Mouse (Mus musculus) kidney, postnatal 14 days (tissue): ENCODE results near the gene Mpz.
A peak's percentile ranks its signal among the peaks of the same experiment; 100 is the strongest.

Experiments used
- DNase-seq: peaks from one replicate; pipeline ENCODE4 v3.0.0; 2022; ENCODE audit warnings: mixed read lengths

The Mpz gene

GRCm38 (mm10) chr1:171149974-171150760, at the start of gene Mpz, which contains the start of gene Sdhc:
Gene Mpz, plus strand, starts transcription at chr1:171150711.
Gene Sdhc, minus strand, starts transcription at chr1:171150603.
- peak; percentile 96 for DNase-seq

DNA sequence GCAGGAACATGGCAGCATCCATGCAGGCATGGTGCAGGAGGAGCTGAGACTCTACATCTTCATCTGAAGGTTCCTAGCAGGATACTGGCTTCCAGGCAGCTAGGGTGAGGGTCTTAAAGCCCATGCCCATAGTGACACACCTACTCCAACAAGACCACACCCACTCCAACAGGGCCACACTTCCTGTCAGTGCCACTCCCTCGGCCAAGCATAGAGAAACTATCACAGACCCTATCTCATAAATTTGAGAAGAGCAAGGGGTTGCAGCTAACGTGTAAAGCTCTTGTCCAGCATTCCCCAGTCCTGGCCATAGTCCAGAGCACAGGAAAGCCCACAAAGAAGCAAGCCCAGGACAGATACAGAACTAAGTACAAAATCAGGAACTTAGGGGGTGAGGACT, 49.5 kb upstream of the Mpz start:
- DNase-seq, result no peak

DNA sequence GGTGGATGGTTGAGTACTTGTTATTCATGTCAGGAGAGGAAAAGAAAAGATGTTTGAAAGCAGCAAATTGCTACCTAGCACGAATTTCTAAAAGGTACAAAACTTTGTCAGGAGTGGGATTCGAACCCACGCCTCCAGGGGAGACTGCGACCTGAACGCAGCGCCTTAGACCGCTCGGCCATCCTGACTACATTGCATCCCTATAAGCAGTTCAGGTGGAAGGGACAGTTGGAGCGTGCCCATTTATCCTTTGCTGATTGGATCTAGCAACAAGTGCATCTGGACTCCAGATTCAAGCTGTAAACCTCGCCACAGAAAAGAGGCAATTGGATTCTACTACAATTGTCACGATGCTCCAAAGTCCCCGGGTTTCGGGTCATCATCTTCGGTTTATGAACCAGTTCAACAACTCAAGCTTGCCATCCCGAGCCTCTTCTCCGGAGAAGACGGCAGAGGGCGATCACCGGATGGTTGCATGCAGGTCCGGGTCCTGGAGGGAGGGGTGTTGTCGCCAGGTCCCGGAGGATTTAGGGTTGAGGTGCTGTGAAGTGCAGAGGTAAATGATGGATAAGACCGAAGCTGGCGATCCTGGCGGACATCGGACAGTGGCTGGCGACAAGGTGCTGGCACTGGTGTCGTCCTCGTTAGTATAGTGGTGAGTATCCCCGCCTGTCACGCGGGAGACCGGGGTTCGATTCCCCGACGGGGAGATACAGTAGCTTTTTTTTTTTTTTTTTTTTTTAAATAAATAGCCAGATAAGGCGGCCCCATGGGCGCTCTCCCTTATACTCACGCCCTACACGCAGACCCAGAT, 48.6 kb upstream of the Mpz start:
- DNase-seq, result peak; percentile 87

GRCm38 (mm10) chr1:171102547-171103177, 47.8 kb upstream of the Mpz start:
- DNase-seq, result peak; percentile 88

- DNase-seq, result no peak
Measured at GRCm38 (mm10) chr1:171103179-171103840, 47.2 kb upstream of the Mpz start.

- no peak for DNase-seq
Measured at GRCm38 (mm10) chr1:171105226-171105625, 45.3 kb upstream of the Mpz start.

- no peak for DNase-seq
Measured at GRCm38 (mm10) chr1:171109620-171110019, 40.9 kb upstream of the Mpz start.

- no peak for DNase-seq
Measured at GRCm38 (mm10) chr1:171110659-171111019, 39.9 kb upstream of the Mpz start.

DNA sequence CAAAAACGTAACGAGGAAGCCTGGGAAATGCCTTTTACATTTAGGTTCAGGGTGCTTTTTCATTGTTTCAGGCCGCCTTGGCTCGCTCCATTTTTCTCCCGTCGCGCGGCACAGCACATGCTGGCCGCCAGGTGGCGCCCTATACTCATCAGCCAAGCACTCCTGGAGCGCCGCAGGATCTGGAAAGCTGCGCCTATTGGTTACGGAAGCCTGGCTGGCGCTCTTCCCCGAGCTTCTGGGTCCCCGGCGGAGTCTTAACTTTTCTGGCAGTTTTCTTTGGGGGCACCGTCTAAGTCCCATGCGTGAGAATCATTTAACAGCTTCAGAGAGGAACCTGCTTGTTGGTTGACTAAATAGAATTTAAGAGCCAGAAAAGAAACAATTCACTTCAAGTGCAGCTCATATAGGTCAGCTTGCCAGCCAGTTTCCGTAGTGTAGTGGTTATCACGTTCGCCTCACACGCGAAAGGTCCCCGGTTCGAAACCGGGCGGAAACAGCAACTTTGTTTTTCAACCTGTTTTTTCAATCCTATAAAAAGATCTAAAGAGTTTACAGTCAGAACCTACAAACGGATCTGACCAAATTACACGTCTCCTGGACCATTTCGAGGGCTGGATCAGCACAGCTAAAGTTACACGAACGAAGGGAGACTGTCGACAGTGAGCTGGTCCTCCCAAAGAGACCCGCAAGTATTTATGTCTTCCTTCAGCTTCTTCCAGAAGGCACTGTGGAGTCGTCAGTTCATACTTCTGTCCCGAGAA, 39.3 kb upstream of the Mpz start:
- peak; percentile 95 for DNase-seq

- peak; percentile 71 for DNase-seq
Measured at GRCm38 (mm10) chr1:171111781-171112575, 38.5 kb upstream of the Mpz start.

- DNase-seq, result no peak
Measured at GRCm38 (mm10) chr1:171112986-171113385, 37.5 kb upstream of the Mpz start.

- peak; percentile 89 for DNase-seq
Measured at GRCm38 (mm10) chr1:171113873-171114299, 36.6 kb upstream of the Mpz start, which contains the start of gene Cfap126. Gene Cfap126, plus strand, starts transcription at chr1:171113918.

DNA sequence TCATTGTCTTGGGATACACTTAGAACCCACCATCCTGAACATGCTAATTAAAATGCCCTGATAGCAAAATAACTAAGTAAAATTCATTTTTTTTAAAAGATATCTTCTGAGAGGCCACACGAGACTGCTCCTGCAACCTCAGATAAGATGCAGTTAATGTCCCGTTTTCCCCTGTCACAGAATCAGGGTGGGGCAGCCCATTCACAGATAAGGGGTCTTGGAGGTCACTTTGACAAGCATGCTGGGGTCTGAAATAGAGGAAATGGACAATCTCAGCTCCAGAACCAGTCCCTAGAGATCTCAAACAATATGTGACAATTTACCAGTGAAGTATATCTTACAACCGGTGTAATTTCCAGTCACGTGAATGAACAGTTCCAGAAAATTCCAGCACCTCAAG, 34.2 kb upstream of the Mpz start:
- no peak for DNase-seq

DNA sequence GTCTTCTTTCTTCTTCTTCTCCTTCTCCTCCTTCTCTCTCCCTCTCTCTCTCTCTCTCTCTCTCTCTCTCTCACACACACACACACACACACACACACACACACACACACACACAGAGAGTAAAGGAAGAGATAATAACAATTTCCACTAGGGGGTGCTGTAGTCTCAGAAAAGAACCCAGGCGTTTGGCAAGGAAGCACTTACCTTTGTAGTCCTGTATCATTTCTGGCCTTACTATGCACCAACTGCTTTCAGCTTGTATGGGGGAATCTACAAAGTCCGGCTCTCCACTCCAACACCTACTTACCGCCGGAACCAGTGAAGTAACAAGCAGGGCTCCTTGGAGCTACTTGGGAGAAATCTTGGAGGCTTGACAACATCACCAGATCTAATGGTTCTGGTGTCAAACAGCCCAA, 32.2 kb upstream of the Mpz start:
- DNase-seq, result peak; percentile 79

GRCm38 (mm10) chr1:171118996-171119395, 31.5 kb upstream of the Mpz start:
- DNase-seq, result no peak

- no peak for DNase-seq
Measured at GRCm38 (mm10) chr1:171119405-171119804, 31.1 kb upstream of the Mpz start.

- DNase-seq, result no peak
Measured at GRCm38 (mm10) chr1:171120893-171121292, 29.6 kb upstream of the Mpz start.

DNA sequence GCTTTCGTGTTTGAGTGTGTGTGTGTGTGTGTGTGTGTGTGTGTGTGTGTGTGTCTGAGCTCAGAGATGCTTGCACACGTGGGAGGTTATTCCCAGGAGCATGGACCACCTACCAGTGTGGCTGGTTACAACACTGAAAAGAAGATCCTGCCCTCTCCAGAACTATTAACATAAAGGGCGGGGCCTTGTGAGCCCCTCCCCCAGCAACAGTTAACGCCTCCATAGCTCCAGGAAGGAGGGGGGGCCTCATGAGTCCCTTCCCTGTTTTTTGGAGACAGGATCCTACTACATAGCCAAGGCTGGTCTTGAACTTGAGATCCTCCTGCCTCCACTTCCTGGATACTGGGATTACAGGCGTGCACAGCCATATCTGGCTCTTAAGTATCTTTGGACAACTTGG, 28.7 kb upstream of the Mpz start:
- DNase-seq, result no peak

DNA sequence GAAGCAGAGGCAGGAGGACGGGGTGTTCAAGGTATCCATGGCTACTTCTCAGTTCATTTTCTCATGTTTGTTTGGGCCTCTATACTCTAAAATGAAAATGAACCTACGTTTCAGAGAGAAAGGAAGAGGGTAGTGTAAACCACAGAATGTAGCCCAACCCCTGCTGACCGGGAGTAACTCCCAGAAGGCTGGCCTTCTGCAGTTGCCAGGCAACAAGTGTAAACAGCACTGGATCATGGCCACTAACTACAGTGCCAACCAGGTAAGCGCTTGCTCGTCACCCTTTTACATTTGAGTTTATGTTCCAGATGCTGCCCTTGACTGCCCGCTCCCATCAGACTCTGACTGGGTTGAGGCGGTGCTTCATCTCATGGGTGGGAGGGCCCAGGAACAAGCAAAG, 27.6 kb upstream of the Mpz start:
- DNase-seq, result peak; percentile 61

DNA sequence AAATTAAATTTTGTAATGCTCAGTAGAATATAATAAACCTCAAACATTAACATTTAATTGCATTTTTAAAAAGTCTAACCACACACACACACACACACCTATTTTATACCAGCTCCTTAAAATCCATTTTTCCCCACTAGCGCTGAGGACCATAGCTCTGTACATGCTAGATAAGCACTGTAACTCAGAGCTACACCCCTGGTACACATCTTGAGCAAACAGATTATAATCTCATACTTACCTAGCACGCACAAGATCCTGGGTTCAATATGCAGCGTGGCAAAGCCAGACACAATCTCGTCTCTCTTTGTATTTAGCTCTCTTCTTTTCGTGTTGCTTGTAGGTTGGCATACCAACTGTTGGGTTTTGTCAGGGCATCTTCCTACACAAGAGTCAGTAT, 26.1 kb upstream of the Mpz start:
- DNase-seq, result no peak

GRCm38 (mm10) chr1:171129251-171129650, 21.3 kb upstream of the Mpz start:
- DNase-seq, result peak; percentile 83
